Mouse (Mus musculus) fibroblast of lung, adult 2 months (primary cell): ENCODE data around the gene Itpripl2.

ENCODE experiments used
- DNase-seq: peaks from one replicate; pipeline ENCODE4 v3.0.0-alpha.2; 2011; ENCODE audit warnings: low read depth

Gene Itpripl2

GRCm38 (mm10) chr7:118443895-118444485 is 47.8 kb downstream of the Itpripl2 start:
- no peak for DNase-seq

- no peak for DNase-seq
Observed at GRCm38 (mm10) chr7:118443371-118443770, 48.4 kb downstream of the Itpripl2 start.

GRCm38 (mm10) chr7:118441535-118441934 is 50.2 kb downstream of the Itpripl2 start:
- peak; percentile 75 for DNase-seq

- no peak for DNase-seq
Observed at GRCm38 (mm10) chr7:118437101-118437802, 54.5 kb downstream of the Itpripl2 start.
